Mouse (Mus musculus) activated CD4-positive, CD25-positive, alpha-beta regulatory T cell, adult 9 weeks (primary cell): ENCODE results near the gene Gpc5. TPM values are rescaled to one million over a fixed set of nuclear protein-coding genes. Genes with fewer than 3 reads are reported as not detected.

Source experiments
- polyA plus RNA-seq: library from polyadenylated mRNA; unstranded; fragments of 100-300 nt; shearing (Covaris generic); gene quantifications from one replicate; pipeline ENCODE4 v1.2.1, GENCODE M21; 2017

Gpc5 gene
- polyA plus RNA-seq = not detected

DNA sequence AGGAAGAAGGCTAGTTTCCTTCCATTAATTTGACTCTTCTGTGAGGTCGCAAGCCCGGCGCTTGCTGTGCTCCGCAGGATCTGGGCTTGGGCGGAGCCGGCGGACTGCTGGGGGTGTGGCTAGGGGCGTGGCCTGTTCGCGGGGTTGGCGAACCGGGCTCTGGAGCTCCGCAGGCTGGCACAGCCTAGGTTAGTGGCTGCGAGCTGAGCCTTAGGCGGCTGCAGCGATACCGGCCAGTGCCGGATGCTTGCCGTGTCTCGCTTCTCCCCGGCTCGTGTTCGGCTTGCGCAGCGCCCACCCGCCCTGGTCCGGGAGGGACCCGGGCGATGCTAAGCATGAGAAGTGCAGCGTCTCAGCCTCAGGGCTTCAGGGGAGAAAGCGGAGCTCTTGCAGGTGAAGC, at the start of gene Gpc5:
Gpc5 (plus strand) TSS at position 135 of the 400 bp plus-strand sequence.

